Mouse (Mus musculus): ENCODE measurements around the gene Zmiz1. TPM values are rescaled to one million over a fixed set of nuclear protein-coding genes. Genes with fewer than 3 reads are reported as not detected.
A peak's percentile ranks its signal among the peaks of the same experiment; 100 is the strongest.

The Zmiz1 gene
- polyA plus RNA-seq, 1 experiment from 2014 or later, result 9.1 TPM

- Histone ChIP-seq H3K27ac (no peak overlapping the region), H3K36me3 (peaks cover 4% of the 10 kb centered on the region; the same call in 1 of the 2 replicates), H3K4me1 (peaks cover 98% of the 10 kb centered on the region), H3K9ac (no peak overlapping the region), H3K27me3 (replicated peaks) (no peaks in the 10 kb centered on the region), H3K4me3 (no peak overlapping the region), H3K9me3 (replicated peaks) (no peaks in the 10 kb centered on the region), H3K4me2 (no peak overlapping the region)
- 64% methylated on average over 5 of the region's 5 CpGs for WGBS (ENCODE audit: insufficient replicate concordance)
- no peak for ATAC-seq
Measured at GRCm38 (mm10) chr14:25478257-25478656, 19.3 kb downstream of the Zmiz1 start.

GRCm38 (mm10) chr14:25478755-25479154 lies 19.8 kb downstream of the Zmiz1 start:
- Histone ChIP-seq H3K36me3 (peaks cover 4% of the 10 kb centered on the region; the same call in 1 of the 2 replicates), H3K9me3 (replicated peaks) (no peaks in the 10 kb centered on the region), H3K27ac (peak overlapping the region; percentile 93; the same call in 1 of the 2 replicates), H3K4me1 (peaks cover 98% of the 10 kb centered on the region), H3K9ac (no peak overlapping the region), H3K27me3 (replicated peaks) (no peaks in the 10 kb centered on the region), H3K4me2 (no peak overlapping the region), H3K4me3 (no peak overlapping the region)
- ATAC-seq, result no peak
- 78% methylated on average over 9 of the region's 9 CpGs for WGBS (ENCODE audit: insufficient replicate concordance)

GRCm38 (mm10) chr14:25479841-25480252 lies 20.9 kb downstream of the Zmiz1 start:
- H3K27me3 ChIP-seq (replicated peaks), result no peaks in the 10 kb centered on the region
- peak; percentile 86 for ATAC-seq
- peak overlapping the region; percentile 71 for H3K4me2 ChIP-seq
- 14% methylated on average over 3 of the region's 3 CpGs for WGBS (ENCODE audit: insufficient replicate concordance)
- H3K36me3 ChIP-seq, result peaks cover 4% of the 10 kb centered on the region; the same call in 1 of the 2 replicates
- peak overlapping the region; percentile 76 for H3K9ac ChIP-seq
- no peaks in the 10 kb centered on the region for H3K9me3 ChIP-seq (replicated peaks)
- H3K4me3 ChIP-seq, result peak overlapping the region; percentile 48; the same call in 1 of the 2 replicates
- H3K4me1 ChIP-seq, result peaks cover 98% of the 10 kb centered on the region
- peak overlapping the region; percentile 93 for H3K27ac ChIP-seq

- no peak for ATAC-seq
- Histone ChIP-seq H3K4me1 (peaks cover 98% of the 10 kb centered on the region), H3K27ac (peak overlapping the region; percentile 93), H3K9ac (peak overlapping the region; percentile 76), H3K4me3 (peak overlapping the region; percentile 48), H3K4me2 (peak overlapping the region; percentile 71), H3K27me3 (replicated peaks) (no peaks in the 10 kb centered on the region), H3K9me3 (replicated peaks) (no peaks in the 10 kb centered on the region), H3K36me3 (peaks cover 4% of the 10 kb centered on the region; the same call in 1 of the 2 replicates)
- 44% methylated on average over 4 of the region's 4 CpGs for WGBS (ENCODE audit: insufficient replicate concordance)
Measured at GRCm38 (mm10) chr14:25480443-25480842, 21.5 kb downstream of the Zmiz1 start.

GRCm38 (mm10) chr14:25480916-25481666 lies 22.1 kb downstream of the Zmiz1 start:
- peak overlapping the region; percentile 76 for H3K9ac ChIP-seq
- no peaks in the 10 kb centered on the region for H3K27me3 ChIP-seq (replicated peaks)
- peaks cover 98% of the 10 kb centered on the region for H3K4me1 ChIP-seq
- H3K27ac ChIP-seq, result peak overlapping the region; percentile 93
- WGBS (ENCODE audit: insufficient replicate concordance), result 12% methylated on average over 20 of the region's 20 CpGs
- H3K4me3 ChIP-seq, result peak overlapping the region; percentile 48
- peaks cover 4% of the 10 kb centered on the region; the same call in 1 of the 2 replicates for H3K36me3 ChIP-seq
- H3K4me2 ChIP-seq, result peak overlapping the region; percentile 71
- no peaks in the 10 kb centered on the region for H3K9me3 ChIP-seq (replicated peaks)
- ATAC-seq, result peak; percentile 79

- Histone ChIP-seq H3K4me3 (peak overlapping the region; percentile 48), H3K27me3 (replicated peaks) (no peaks in the 10 kb centered on the region), H3K4me2 (peak overlapping the region; percentile 71), H3K4me1 (peaks cover 98% of the 10 kb centered on the region), H3K9me3 (replicated peaks) (no peaks in the 10 kb centered on the region), H3K36me3 (peaks cover 4% of the 10 kb centered on the region; the same call in 1 of the 2 replicates), H3K9ac (peak overlapping the region; percentile 76), H3K27ac (peak overlapping the region; percentile 93)
- no peak for ATAC-seq
- 59% methylated on average over 11 of the region's 11 CpGs for WGBS (ENCODE audit: insufficient replicate concordance)
Measured at GRCm38 (mm10) chr14:25481667-25482331, 22.8 kb downstream of the Zmiz1 start.

- Histone ChIP-seq H3K4me1 (peaks cover 98% of the 10 kb centered on the region), H3K9me3 (replicated peaks) (no peaks in the 10 kb centered on the region), H3K4me2 (peak overlapping the region; percentile 71), H3K9ac (peak overlapping the region; percentile 76), H3K27ac (peak overlapping the region; percentile 93; the same call in 1 of the 2 replicates), H3K4me3 (peak overlapping the region; percentile 48), H3K36me3 (peaks cover 4% of the 10 kb centered on the region; the same call in 1 of the 2 replicates), H3K27me3 (replicated peaks) (no peaks in the 10 kb centered on the region)
- no peak for ATAC-seq
- 76% methylated on average over 5 of the region's 5 CpGs for WGBS (ENCODE audit: insufficient replicate concordance)
Measured at GRCm38 (mm10) chr14:25482404-25482803, 23.4 kb downstream of the Zmiz1 start.

GRCm38 (mm10) chr14:25483285-25483684 lies 24.3 kb downstream of the Zmiz1 start:
- H3K4me1 ChIP-seq, result peaks cover 100% of the 10 kb centered on the region
- no peaks in the 10 kb centered on the region for H3K27me3 ChIP-seq (replicated peaks)
- 0 out of 2 replicates have a peak overlapping the region, but pooled peaks have one; percentile 33 for H3K9ac ChIP-seq
- H3K4me2 ChIP-seq, result peak overlapping the region; percentile 71
- peak overlapping the region; percentile 62 for H3K27ac ChIP-seq
- no peak overlapping the region for H3K4me3 ChIP-seq
- no peak for ATAC-seq
- peaks cover 4% of the 10 kb centered on the region; the same call in 1 of the 2 replicates for H3K36me3 ChIP-seq
- 69% methylated on average over 2 of the region's 2 CpGs for WGBS (ENCODE audit: insufficient replicate concordance)
- no peaks in the 10 kb centered on the region for H3K9me3 ChIP-seq (replicated peaks)

- Histone ChIP-seq H3K4me3 (no peak overlapping the region), H3K9me3 (replicated peaks) (no peaks in the 10 kb centered on the region), H3K36me3 (no peaks in the 10 kb centered on the region), H3K9ac (peak overlapping the region; percentile 33), H3K27ac (peak overlapping the region; percentile 62), H3K4me2 (peak overlapping the region; percentile 71), H3K27me3 (replicated peaks) (no peaks in the 10 kb centered on the region), H3K4me1 (peaks cover 100% of the 10 kb centered on the region)
- 37% methylated on average over 5 of the region's 5 CpGs for WGBS (ENCODE audit: insufficient replicate concordance)
- no peak for ATAC-seq
Measured at GRCm38 (mm10) chr14:25484049-25484448, 25.1 kb downstream of the Zmiz1 start.

GRCm38 (mm10) chr14:25486220-25486619 lies 27.2 kb downstream of the Zmiz1 start:
- WGBS (ENCODE audit: insufficient replicate concordance), result 79% methylated on average over 2 of the region's 2 CpGs
- no peak overlapping the region for H3K9ac ChIP-seq

GRCm38 (mm10) chr14:25486742-25487469 lies 27.9 kb downstream of the Zmiz1 start:
- no peak overlapping the region for H3K9ac ChIP-seq
- peaks cover 100% of the 10 kb centered on the region for H3K4me1 ChIP-seq
- H3K27ac ChIP-seq, result peak overlapping the region; percentile 38
- no peaks in the 10 kb centered on the region for H3K27me3 ChIP-seq (replicated peaks)
- H3K36me3 ChIP-seq, result no peaks in the 10 kb centered on the region
- H3K9me3 ChIP-seq (replicated peaks), result no peaks in the 10 kb centered on the region
- H3K4me3 ChIP-seq, result no peak overlapping the region
- WGBS (ENCODE audit: insufficient replicate concordance), result 69% methylated on average over 9 of the region's 9 CpGs
- no peak overlapping the region for H3K4me2 ChIP-seq
- ATAC-seq, result no peak

More at GRCm38 (mm10) chr14:25486220-25486619, 27.2 kb downstream of the Zmiz1 start:
- Histone ChIP-seq H3K4me2 (no peak overlapping the region), H3K9me3 (replicated peaks) (no peaks in the 10 kb centered on the region), H3K27ac (peak overlapping the region; percentile 17; the same call in 1 of the 2 replicates), H3K36me3 (no peaks in the 10 kb centered on the region), H3K4me1 (peaks cover 100% of the 10 kb centered on the region), H3K27me3 (replicated peaks) (no peaks in the 10 kb centered on the region), H3K4me3 (no peak overlapping the region)
- ATAC-seq, result no peak
